Mouse (Mus musculus) thymus, adult 2 months (tissue): ENCODE measurements around the gene AL731706.1. TPM values are rescaled to one million over a fixed set of nuclear protein-coding genes. Genes with fewer than 3 reads are reported as not detected.

Experiments
- DNase-seq: peaks from one replicate; pipeline ENCODE4 v3.0.0; 2021
- H3K27ac ChIP-seq: fragments of 200-500 bp; 2 replicates; pipeline ENCODE4 v1.5.1; 2012; ENCODE audit warnings: low read length, control low read depth; ENCODE audit not compliant: control insufficient read depth, insufficient read depth
- H3K27me3 ChIP-seq: fragments of 200-500 bp; 2 replicates; pipeline ENCODE4 v1.6.1; 2012; ENCODE audit warnings: mild to moderate bottlenecking, low read length, moderate library complexity, mixed read lengths; ENCODE audit not compliant: control insufficient read depth, insufficient read depth
- H3K36me3 ChIP-seq: fragments of 200-500 bp; 2 replicates; pipeline ENCODE4 v1.6.1; 2012; ENCODE audit warnings: mild to moderate bottlenecking, low read length, moderate library complexity; ENCODE audit not compliant: control insufficient read depth, insufficient read depth
- H3K4me1 ChIP-seq: fragments of 200-500 bp; replicated peaks from 2 replicates; pipeline ENCODE4 v1.6.1; 2012; ENCODE audit warnings: low read length; ENCODE audit not compliant: control insufficient read depth, insufficient read depth
- H3K4me3 ChIP-seq: fragments of 200-500 bp; 2 replicates; pipeline ENCODE4 v1.5.1; 2012; ENCODE audit warnings: mild to moderate bottlenecking, low read length, control low read depth, moderate library complexity; ENCODE audit not compliant: control insufficient read depth, insufficient read depth
- CTCF ChIP-seq: fragments of 200-500 bp; IDR thresholded peaks from 2 replicates; pipeline ENCODE4 v1.5.1; 2012; ENCODE audit warnings: mild to moderate bottlenecking, control low read depth, low read length, moderate library complexity, borderline replicate concordance; ENCODE audit not compliant: control insufficient read depth, poor library complexity, insufficient read depth; ENCODE audit errors: extremely low read depth
- POLR2A ChIP-seq: fragments of 200-500 bp; IDR thresholded peaks from 2 replicates; pipeline ENCODE4 v1.6.1; 2012; ENCODE audit warnings: mild to moderate bottlenecking, low read length, control low read depth, moderate library complexity; ENCODE audit not compliant: control insufficient read depth, poor library complexity, insufficient read depth; ENCODE audit errors: extremely low read depth
- WGBS: fragments of 180-500 bp; shearing (Covaris S2); methylation state at CpG from one replicate; pipeline ENCODE4 v1.1.7; 2018; 5-methylcytosine and 5-hydroxymethylcytosine counted together
- polyA plus RNA-seq: library from polyadenylated mRNA; depleted of rRNA; stranded (reverse); fragments of >200 nt; gene quantifications from 2 replicates; pipeline ENCODE4 v1.2.3, GENCODE M21; 2012; rRNA removed

Gene AL731706.1
- polyA plus RNA-seq, 1 experiment = 8.0 TPM

- no peaks in the 10 kb centered on the region for H3K36me3 ChIP-seq
- no peak overlapping the region for H3K27ac ChIP-seq
- H3K4me3 ChIP-seq = no peak overlapping the region
- WGBS = 73% methylated on average over 3 of the region's 3 CpGs
- TF ChIP-seq POLR2A (no peak), CTCF (no peak)
- no peaks in the 10 kb centered on the region for H3K4me1 ChIP-seq
- no peaks in the 10 kb centered on the region for H3K27me3 ChIP-seq
- DNase-seq = no peak
These were observed 40.8 kb downstream of the AL731706.1 start for GRCm38 (mm10) chr2:136850366-136850765.

- TF ChIP-seq POLR2A = no peak
- no peak for TF ChIP-seq CTCF
- H3K27ac ChIP-seq = no peak overlapping the region
These were observed 53.2 kb downstream of the AL731706.1 start for GRCm38 (mm10) chr2:136837994-136838393.

DNA sequence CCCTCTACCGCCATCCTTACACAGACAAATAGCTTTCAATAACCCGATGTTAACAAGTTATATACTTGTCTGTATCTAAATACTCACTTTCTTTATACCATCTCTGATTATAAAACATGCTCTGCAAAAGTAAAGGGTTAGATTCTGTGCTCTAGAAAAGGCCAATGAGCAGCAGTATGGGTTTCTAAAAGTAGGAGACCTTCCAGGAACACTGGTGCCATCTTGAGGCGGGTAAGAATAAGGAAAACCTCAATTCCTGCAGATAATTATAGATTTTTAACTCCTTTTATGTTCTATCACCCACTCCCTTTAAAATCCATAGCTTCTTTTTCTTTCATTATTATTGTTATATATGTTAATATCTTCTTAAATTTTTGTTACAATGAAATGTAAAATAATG, 55.3 kb downstream of the AL731706.1 start:
- Histone ChIP-seq H3K4me1 (no peaks in the 10 kb centered on the region), H3K4me3 (no peak overlapping the region), H3K36me3 (no peaks in the 10 kb centered on the region), H3K27ac (no peak overlapping the region), H3K27me3 (no peaks in the 10 kb centered on the region)
- DNase-seq = no peak
- TF ChIP-seq POLR2A (no peak), CTCF (no peak)
- WGBS = 81% methylated on average over 3 of the region's 3 CpGs

More at GRCm38 (mm10) chr2:136837994-136838393, 53.2 kb downstream of the AL731706.1 start:
- 78% methylated on average over 1 of the region's 1 CpGs for WGBS
- no peak for DNase-seq
- no peaks in the 10 kb centered on the region for H3K27me3 ChIP-seq
- H3K36me3 ChIP-seq = no peaks in the 10 kb centered on the region
- H3K4me3 ChIP-seq = no peak overlapping the region
- H3K4me1 ChIP-seq = no peaks in the 10 kb centered on the region

DNA sequence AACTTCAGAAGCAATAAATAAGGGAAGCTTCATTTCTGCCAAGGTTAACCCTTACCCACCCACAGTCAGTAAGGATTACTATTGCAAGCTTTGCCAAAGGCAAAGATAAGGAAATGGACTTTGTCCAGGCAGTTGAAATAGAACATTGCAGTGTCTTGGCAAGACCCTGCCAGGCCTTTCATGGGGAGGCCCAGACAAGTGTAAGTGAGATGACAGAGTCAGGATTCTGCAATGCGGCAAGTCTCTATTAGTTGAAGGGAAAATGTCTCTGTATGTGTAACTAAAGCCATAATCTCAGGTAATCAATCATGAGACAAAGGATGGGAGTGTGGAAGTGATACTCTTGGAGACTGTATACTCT, 56.5 kb downstream of the AL731706.1 start:
- Histone ChIP-seq H3K27me3 (no peaks in the 10 kb centered on the region), H3K4me3 (no peak overlapping the region), H3K36me3 (no peaks in the 10 kb centered on the region), H3K27ac (no peak overlapping the region), H3K4me1 (no peaks in the 10 kb centered on the region)
- TF ChIP-seq POLR2A = no peak
- TF ChIP-seq CTCF = no peak
- WGBS = 95% methylated on average over 1 of the region's 1 CpGs
- no peak for DNase-seq

DNA sequence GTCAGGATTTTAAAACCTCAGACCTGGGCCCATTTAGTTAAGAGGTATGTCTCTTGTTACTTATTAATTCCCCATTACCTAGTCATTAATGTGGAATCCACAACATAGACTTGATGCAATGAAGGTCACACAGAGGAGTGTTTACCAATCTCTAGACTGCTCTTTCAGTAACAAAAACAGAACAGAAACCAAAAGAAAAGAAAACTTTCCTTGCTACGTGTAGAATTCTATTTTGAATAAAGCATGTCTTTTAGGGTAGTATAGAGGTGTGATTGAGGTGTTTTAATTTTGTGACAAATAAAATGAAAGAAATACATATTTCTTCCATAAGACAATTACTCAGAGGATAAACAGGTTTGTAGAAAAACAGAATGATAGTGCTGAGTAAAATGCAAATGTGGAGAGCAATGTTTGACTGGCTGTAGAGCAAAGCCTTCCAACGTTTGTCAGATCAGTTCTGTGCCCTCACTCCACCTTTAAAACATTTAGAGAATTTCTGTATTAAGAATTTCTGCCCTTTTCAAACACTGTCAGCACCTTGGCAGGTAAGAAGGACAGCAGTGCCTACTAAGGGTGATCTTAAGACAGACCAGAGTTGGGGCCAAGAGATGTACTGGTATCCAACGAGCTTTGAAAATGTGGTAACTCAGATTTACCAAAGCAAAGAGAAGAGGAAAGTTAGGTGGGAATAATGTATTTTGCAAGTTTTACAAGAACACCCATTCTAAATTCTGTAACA, 57.0 kb downstream of the AL731706.1 start:
- no peak for DNase-seq
- H3K27ac ChIP-seq = no peak overlapping the region
- H3K4me1 ChIP-seq = no peaks in the 10 kb centered on the region
- no peaks in the 10 kb centered on the region for H3K36me3 ChIP-seq
- no peak overlapping the region for H3K4me3 ChIP-seq
- whole genome bisulfite sequencing = 79% methylated on average over 3 of the region's 3 CpGs
- H3K27me3 ChIP-seq = no peaks in the 10 kb centered on the region
- TF ChIP-seq CTCF (no peak), POLR2A (no peak)

- 78% methylated on average over 3 of the region's 3 CpGs for WGBS
- DNase-seq = no peak
These were observed 58.3 kb downstream of the AL731706.1 start for GRCm38 (mm10) chr2:136832936-136833335.

More at GRCm38 (mm10) chr2:136832936-136833335, 58.3 kb downstream of the AL731706.1 start:
- no peak overlapping the region for H3K27ac ChIP-seq
- H3K27me3 ChIP-seq = no peaks in the 10 kb centered on the region
- H3K4me3 ChIP-seq = no peak overlapping the region
- H3K4me1 ChIP-seq = no peaks in the 10 kb centered on the region
- TF ChIP-seq POLR2A (no peak), CTCF (no peak)
- no peaks in the 10 kb centered on the region for H3K36me3 ChIP-seq

Other genes starting within 250 kb of the AL731706.1 start
- 0.08 TPM in 1 of 2 replicates, not detected in the other for gene Snap25, start 177.9 kb downstream of the AL731706.1 start, polyA plus RNA-seq
- gene AL731706.2, start 5.7 kb downstream of the AL731706.1 start, polyA plus RNA-seq = not detected in 2 replicates
- gene Slx4ip, start 171 bp downstream of the AL731706.1 start, polyA plus RNA-seq = 1.0 and 1.4 TPM in 2 replicates
- gene Mkks, start within 50 bp of the AL731706.1 start, polyA plus RNA-seq = 3.8 and 4.6 TPM in 2 replicates
- gene Jag1, start 225.3 kb upstream of the AL731706.1 start, polyA plus RNA-seq = 3.0 and 3.2 TPM in 2 replicates